Mouse (Mus musculus) neural tube, embryonic 15.5 days (tissue): Measurements from ENCODE around the gene Commd4. TPM values are rescaled to one million over a fixed set of nuclear protein-coding genes. Genes with fewer than 3 reads are reported as not detected.

ENCODE experiments used
- ATAC-seq: fragments of 200-750 bp; cut with Nextera tagmentation; 2 replicates; pipeline ENCODE4 v1.8.0; 2017; ENCODE audit warnings: mild to moderate bottlenecking, moderate TSS enrichment, moderate library complexity; ENCODE audit not compliant: low FRiP score
- H3K27ac ChIP-seq: fragments of 300-500 bp; sonication (generic); replicated peaks from 2 replicates; pipeline ENCODE4 v1.5.1; 2015; ENCODE audit warnings: mild to moderate bottlenecking, inconsistent platforms
- H3K27me3 ChIP-seq: fragments of 300-500 bp; sonication (generic); replicated peaks from 2 replicates; pipeline ENCODE4 v1.6.1; 2015; ENCODE audit warnings: inconsistent platforms
- H3K36me3 ChIP-seq: fragments of 300-500 bp; sonication (generic); 2 replicates; pipeline ENCODE4 v1.6.1; 2015; ENCODE audit warnings: inconsistent platforms
- H3K4me1 ChIP-seq: fragments of 300-500 bp; sonication (generic); 2 replicates; pipeline ENCODE4 v1.6.1; 2015; ENCODE audit warnings: inconsistent platforms
- H3K4me2 ChIP-seq: fragments of 300-500 bp; sonication (generic); 2 replicates; pipeline ENCODE4 v1.6.1; 2015; ENCODE audit warnings: inconsistent platforms, mild to moderate bottlenecking, moderate library complexity
- H3K4me3 ChIP-seq: fragments of 300-500 bp; sonication (generic); replicated peaks from 2 replicates; pipeline ENCODE4 v1.5.1; 2015; ENCODE audit warnings: mild to moderate bottlenecking, inconsistent platforms
- H3K9ac ChIP-seq: fragments of 300-500 bp; sonication (generic); replicated peaks from 2 replicates; pipeline ENCODE4 v1.6.1; 2015; ENCODE audit warnings: mild to moderate bottlenecking, inconsistent platforms
- H3K9me3 ChIP-seq: fragments of 300-500 bp; sonication (generic); replicated peaks from 2 replicates; pipeline ENCODE4 v1.6.1; 2016; ENCODE audit warnings: inconsistent platforms
- WGBS: fragments of 180-500 bp; shearing (Covaris S2); methylation state at CpG from one replicate; pipeline ENCODE4 v1.1.7; 2015; ENCODE audit warnings: mixed read lengths; 5-methylcytosine and 5-hydroxymethylcytosine counted together
- polyA plus RNA-seq: library from polyadenylated mRNA; unstranded; fragments of >200 nt; fragmentation: Nextera tagmentation; extraction: Ambion mirVana; gene quantifications from 2 replicates; pipeline ENCODE4 v1.2.1, GENCODE M21; 2015

Commd4 gene
- polyA plus RNA-seq, 1 experiment from 2014 or later = 178 TPM

GRCm38 (mm10) chr9:57141417-57142353 is 16.4 kb downstream of the Commd4 start:
- Histone ChIP-seq H3K4me3 (no peak overlapping the region), H3K9ac (no peak overlapping the region), H3K27me3 (no peaks in the 10 kb centered on the region), H3K9me3 (no peaks in the 10 kb centered on the region), H3K27ac (no peak overlapping the region), H3K4me2 (no peak overlapping the region), H3K36me3 (peaks cover 72% of the 10 kb centered on the region), H3K4me1 (peaks cover 10% of the 10 kb centered on the region)
- no peak for ATAC-seq
- WGBS = 92% methylated on average over 17 of the region's 17 CpGs

- WGBS = 98% methylated on average over 5 of the region's 5 CpGs
- Histone ChIP-seq H3K4me3 (no peak overlapping the region), H3K36me3 (peaks cover 87% of the 10 kb centered on the region), H3K9me3 (no peaks in the 10 kb centered on the region), H3K9ac (no peak overlapping the region), H3K4me2 (no peak overlapping the region), H3K27me3 (no peaks in the 10 kb centered on the region), H3K4me1 (no peaks in the 10 kb centered on the region), H3K27ac (no peak overlapping the region)
- no peak for ATAC-seq
Observed at GRCm38 (mm10) chr9:57139571-57139970, 18.6 kb downstream of the Commd4 start.

- no peaks in the 10 kb centered on the region for H3K9me3 ChIP-seq
- H3K36me3 ChIP-seq = peaks cover 83% of the 10 kb centered on the region
- no peaks in the 10 kb centered on the region for H3K27me3 ChIP-seq
- whole genome bisulfite sequencing = 83% methylated on average over 9 of the region's 9 CpGs
- H3K9ac ChIP-seq = no peak overlapping the region
- no peak overlapping the region for H3K4me2 ChIP-seq
- H3K4me3 ChIP-seq = no peak overlapping the region
- no peak for ATAC-seq
- H3K27ac ChIP-seq = no peak overlapping the region
- no peaks in the 10 kb centered on the region for H3K4me1 ChIP-seq
Observed at GRCm38 (mm10) chr9:57139110-57139509, 19.0 kb downstream of the Commd4 start.

- ATAC-seq = no peak
- WGBS = 91% methylated on average over 6 of the region's 6 CpGs
- H3K36me3 ChIP-seq = peaks cover 79% of the 10 kb centered on the region
Observed at GRCm38 (mm10) chr9:57138507-57138906, 19.6 kb downstream of the Commd4 start.

GRCm38 (mm10) chr9:57137777-57138176 is 20.4 kb downstream of the Commd4 start:
- Histone ChIP-seq H3K36me3 (peaks cover 71% of the 10 kb centered on the region), H3K9me3 (no peaks in the 10 kb centered on the region), H3K4me2 (no peak overlapping the region), H3K4me1 (no peaks in the 10 kb centered on the region), H3K27ac (no peak overlapping the region), H3K27me3 (no peaks in the 10 kb centered on the region), H3K4me3 (no peak overlapping the region), H3K9ac (no peak overlapping the region)
- ATAC-seq = no peak
- 93% methylated on average over 9 of the region's 9 CpGs for WGBS

More at GRCm38 (mm10) chr9:57138507-57138906, 19.6 kb downstream of the Commd4 start:
- no peaks in the 10 kb centered on the region for H3K9me3 ChIP-seq
- no peak overlapping the region for H3K4me2 ChIP-seq
- H3K4me1 ChIP-seq = no peaks in the 10 kb centered on the region
- no peak overlapping the region for H3K9ac ChIP-seq
- H3K27ac ChIP-seq = no peak overlapping the region
- H3K27me3 ChIP-seq = no peaks in the 10 kb centered on the region
- no peak overlapping the region for H3K4me3 ChIP-seq

GRCm38 (mm10) chr9:57137246-57137645 is 20.9 kb downstream of the Commd4 start:
- no peak for ATAC-seq
- Histone ChIP-seq H3K27me3 (no peaks in the 10 kb centered on the region), H3K36me3 (peaks cover 66% of the 10 kb centered on the region), H3K9me3 (no peaks in the 10 kb centered on the region), H3K4me3 (no peak overlapping the region), H3K4me1 (no peaks in the 10 kb centered on the region), H3K27ac (no peak overlapping the region), H3K9ac (no peak overlapping the region), H3K4me2 (no peak overlapping the region)
- 83% methylated on average over 6 of the region's 6 CpGs for WGBS

GRCm38 (mm10) chr9:57130577-57131433 is 27.3 kb downstream of the Commd4 start, which contains the start of gene Man2c1:
Gene Man2c1, plus strand, starts transcription at chr9:57130690.
- Histone ChIP-seq H3K4me2 (peak within 1 kb of the TSS; percentile 92), H3K9me3 (no peaks in the 10 kb centered on the region), H3K4me3 (peak within 1 kb of the TSS; percentile 88), H3K27ac (peak within 1 kb of the TSS; percentile 95), H3K36me3 (peaks cover 29% of the 10 kb centered on the region), H3K9ac (peak within 1 kb of the TSS; percentile 84), H3K4me1 (peaks cover 21% of the 10 kb centered on the region), H3K27me3 (no peaks in the 10 kb centered on the region)
- WGBS = under 1% methylated on average over 58 of the region's 58 CpGs
- peak; percentile 94 for ATAC-seq

GRCm38 (mm10) chr9:57129641-57130040 is 28.5 kb downstream of the Commd4 start:
- Histone ChIP-seq H3K4me2 (peak overlapping the region; percentile 92), H3K36me3 (peaks cover 33% of the 10 kb centered on the region), H3K9ac (peak overlapping the region; percentile 84; the same call in 1 of the 2 replicates), H3K27me3 (no peaks in the 10 kb centered on the region), H3K27ac (0 out of 2 replicates have a peak overlapping the region, but pooled peaks have one; percentile 13), H3K9me3 (no peaks in the 10 kb centered on the region), H3K4me1 (peaks cover 21% of the 10 kb centered on the region), H3K4me3 (peak overlapping the region; percentile 88)
- no peak for ATAC-seq

- no peak overlapping the region for H3K4me3 ChIP-seq
- no peak overlapping the region for H3K9ac ChIP-seq
- no peaks in the 10 kb centered on the region for H3K9me3 ChIP-seq
- no peaks in the 10 kb centered on the region for H3K4me1 ChIP-seq
- WGBS = 91% methylated on average over 13 of the region's 13 CpGs
- H3K27ac ChIP-seq = no peak overlapping the region
- no peak overlapping the region for H3K4me2 ChIP-seq
- H3K36me3 ChIP-seq = peaks cover 75% of the 10 kb centered on the region
- H3K27me3 ChIP-seq = no peaks in the 10 kb centered on the region
- ATAC-seq = no peak
Observed at GRCm38 (mm10) chr9:57117261-57117755, 40.8 kb downstream of the Commd4 start.
